Mouse (Mus musculus) heart, embryonic 15.5 days (tissue): ENCODE measurements at regions not wholly inside any gene's neighbourhood (a gene's known extent, or its start where the extent isn't known, plus 50 kb on each side); places are given as distances from the start of the nearest gene placed in this dataset.
A peak's percentile ranks its signal among the peaks of the same experiment; 100 is the strongest.

Experiments
- ATAC-seq: fragments of 200-750 bp; cut with Nextera tagmentation; replicated peaks from 2 replicates; pipeline ENCODE4 v1.8.0; 2017; ENCODE audit warnings: low read depth, moderate TSS enrichment; ENCODE audit not compliant: insufficient number of reproducible peaks, insufficient read depth, low FRiP score
- H3K27ac ChIP-seq: fragments of 300-500 bp; sonication (generic); 2 replicates; pipeline ENCODE4 v1.5.1; 2015; ENCODE audit warnings: mild to moderate bottlenecking, inconsistent platforms
- H3K27me3 ChIP-seq: fragments of 300-500 bp; sonication (generic); 2 replicates; pipeline ENCODE4 v1.6.1; 2015; ENCODE audit warnings: inconsistent platforms
- H3K36me3 ChIP-seq: fragments of 300-500 bp; sonication (generic); 2 replicates; pipeline ENCODE4 v1.6.1; 2015; ENCODE audit warnings: mild to moderate bottlenecking, inconsistent platforms
- H3K4me1 ChIP-seq: fragments of 300-500 bp; sonication (generic); replicated peaks from 2 replicates; pipeline ENCODE4 v1.6.1; 2015; ENCODE audit warnings: inconsistent platforms
- H3K4me2 ChIP-seq: fragments of 300-500 bp; sonication (generic); 2 replicates; pipeline ENCODE4 v1.6.1; 2015; ENCODE audit warnings: inconsistent platforms, mild to moderate bottlenecking, moderate library complexity
- H3K4me3 ChIP-seq: fragments of 300-500 bp; sonication (generic); 2 replicates; pipeline ENCODE4 v1.5.1; 2015; ENCODE audit warnings: mild to moderate bottlenecking, inconsistent platforms
- H3K9ac ChIP-seq: fragments of 300-500 bp; sonication (generic); 2 replicates; pipeline ENCODE4 v1.6.1; 2015; ENCODE audit warnings: mild to moderate bottlenecking, inconsistent platforms
- H3K9me3 ChIP-seq: fragments of 300-500 bp; sonication (generic); replicated peaks from 2 replicates; pipeline ENCODE4 v1.6.1; 2016; ENCODE audit warnings: inconsistent platforms
- WGBS: fragments of 180-500 bp; shearing (Covaris S2); methylation state at CpG from one replicate; pipeline ENCODE4 v1.1.7; 2015; ENCODE audit warnings: mixed read lengths; 5-methylcytosine and 5-hydroxymethylcytosine counted together

DNA sequence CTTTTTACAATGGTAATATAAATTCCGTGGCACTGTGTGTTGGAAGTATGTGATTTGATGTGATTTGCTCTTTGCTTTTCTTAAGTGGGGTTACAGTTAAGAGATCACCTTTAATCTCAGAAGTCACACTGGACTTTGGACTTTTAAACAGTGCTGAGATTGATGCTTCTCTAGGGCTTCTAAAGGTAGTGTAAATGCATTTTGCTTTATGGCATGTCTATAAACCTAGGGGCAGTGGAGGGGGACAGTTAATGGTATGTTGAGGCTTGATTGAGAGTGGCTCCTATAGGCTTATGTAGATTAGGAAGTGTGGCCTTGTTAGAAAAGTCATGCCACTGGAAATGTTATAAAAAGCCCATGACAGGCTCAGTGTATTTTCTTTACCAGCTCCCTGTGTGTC is 735.3 kb downstream of the Nap1l3 start:
- WGBS, result 65% methylated on average over 1 of the region's 1 CpGs
- no peak for ATAC-seq
- Histone ChIP-seq H3K4me2 (no peak overlapping the region), H3K36me3 (no peaks in the 10 kb centered on the region), H3K27me3 (no peaks in the 10 kb centered on the region), H3K27ac (no peak overlapping the region), H3K4me3 (no peak overlapping the region), H3K4me1 (no peaks in the 10 kb centered on the region), H3K9me3 (no peaks in the 10 kb centered on the region), H3K9ac (no peak overlapping the region)

DNA sequence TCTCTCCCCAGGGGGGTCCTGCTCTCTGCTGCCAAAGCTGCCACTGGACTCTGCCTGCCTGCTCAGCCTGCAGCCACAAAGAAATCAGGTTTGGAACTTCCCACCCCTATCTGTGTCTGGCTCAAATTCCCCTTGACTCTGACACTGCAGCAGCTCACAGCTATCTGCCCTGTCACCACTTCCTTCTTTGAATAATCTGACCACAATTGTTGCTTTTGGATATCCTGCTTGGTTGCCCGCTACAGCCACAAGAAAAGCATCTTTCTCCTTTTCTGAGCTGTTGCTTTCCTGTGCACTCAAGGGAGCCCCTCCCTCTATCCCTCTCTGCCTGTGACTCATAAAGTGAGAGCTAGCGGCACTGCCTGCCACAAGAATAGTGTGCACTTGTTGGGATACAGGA is 742.6 kb downstream of the Nap1l3 start:
- H3K9ac ChIP-seq, result no peak overlapping the region
- H3K36me3 ChIP-seq, result no peaks in the 10 kb centered on the region
- no peaks in the 10 kb centered on the region for H3K4me1 ChIP-seq
- WGBS, result 23% methylated on average over 2 of the region's 2 CpGs
- no peaks in the 10 kb centered on the region for H3K27me3 ChIP-seq
- H3K9me3 ChIP-seq, result no peaks in the 10 kb centered on the region
- no peak overlapping the region for H3K4me3 ChIP-seq
- no peak overlapping the region for H3K27ac ChIP-seq
- ATAC-seq, result peak; percentile 70
- H3K4me2 ChIP-seq, result no peak overlapping the region

DNA sequence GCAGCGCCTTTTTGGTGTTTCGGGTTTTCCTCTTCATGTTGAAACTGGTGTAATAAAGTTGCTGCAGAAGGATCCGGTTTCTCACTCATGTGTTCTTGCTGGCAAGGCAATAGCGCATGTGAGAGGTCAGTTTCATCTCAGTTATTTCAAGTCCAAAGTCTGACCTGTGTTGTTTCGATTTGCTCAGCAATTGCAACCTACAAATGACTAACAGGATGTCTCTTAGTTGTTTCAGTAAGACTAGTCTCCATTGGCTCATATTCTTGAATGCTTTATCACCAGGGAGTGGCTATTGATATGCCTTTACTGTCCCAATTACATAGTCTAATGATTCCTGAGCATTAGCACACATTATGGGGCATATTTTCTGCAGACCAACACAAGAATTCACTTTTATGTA is 751.7 kb downstream of the Nap1l3 start:
- 80% methylated on average over 5 of the region's 5 CpGs for WGBS
- no peak overlapping the region for H3K4me2 ChIP-seq
- H3K4me3 ChIP-seq, result no peak overlapping the region
- H3K36me3 ChIP-seq, result no peaks in the 10 kb centered on the region
- no peaks in the 10 kb centered on the region for H3K9me3 ChIP-seq
- H3K4me1 ChIP-seq, result no peaks in the 10 kb centered on the region
- no peak overlapping the region for H3K9ac ChIP-seq
- no peaks in the 10 kb centered on the region for H3K27me3 ChIP-seq
- H3K27ac ChIP-seq, result no peak overlapping the region
- no peak for ATAC-seq

DNA sequence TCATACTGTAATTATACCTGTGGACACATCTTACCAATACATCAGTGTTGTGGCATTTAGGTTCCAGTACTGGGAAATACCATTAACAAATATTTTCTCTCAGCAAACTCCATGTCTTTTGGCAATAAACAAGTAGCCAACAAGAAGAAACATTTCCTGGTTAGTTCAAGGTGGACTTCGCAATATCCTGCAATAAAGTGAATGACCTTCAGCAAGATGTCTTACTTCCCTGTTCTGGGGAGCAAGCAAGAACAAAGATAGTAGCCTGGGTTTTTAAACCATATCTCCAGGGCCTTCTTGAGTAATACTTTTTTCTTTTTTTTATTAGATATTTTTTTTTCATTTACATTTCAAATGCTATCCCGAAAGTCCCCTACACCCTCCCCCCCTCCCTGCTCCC is 760.0 kb downstream of the Nap1l3 start:
- H3K4me1 ChIP-seq, result no peaks in the 10 kb centered on the region
- H3K9ac ChIP-seq, result no peak overlapping the region
- H3K27me3 ChIP-seq, result no peaks in the 10 kb centered on the region
- WGBS, result 83% methylated on average over 2 of the region's 2 CpGs
- H3K4me2 ChIP-seq, result no peak overlapping the region
- H3K9me3 ChIP-seq, result no peaks in the 10 kb centered on the region
- no peak for ATAC-seq
- no peak overlapping the region for H3K27ac ChIP-seq
- H3K36me3 ChIP-seq, result no peaks in the 10 kb centered on the region
- no peak overlapping the region for H3K4me3 ChIP-seq

DNA sequence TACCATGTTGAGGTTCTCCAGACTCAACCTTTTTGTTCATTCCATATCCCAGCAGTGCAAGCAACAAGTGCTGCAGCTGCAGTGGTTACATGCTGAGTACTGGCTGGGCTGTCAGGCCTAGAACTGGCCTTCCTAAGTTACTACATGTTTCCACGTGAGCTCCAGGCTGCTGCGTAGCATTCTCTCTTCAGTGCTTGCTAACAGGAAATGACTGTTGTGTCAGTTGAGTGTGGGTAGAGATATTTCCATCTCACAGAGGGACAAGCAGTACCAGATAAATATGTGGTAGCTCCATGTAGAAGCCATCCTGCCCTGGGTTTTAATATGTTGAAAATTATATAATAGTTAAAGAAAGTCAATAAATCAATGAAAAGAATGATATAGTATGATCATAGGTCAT is 785.1 kb downstream of the Nap1l3 start:
- ATAC-seq, result no peak
- WGBS, result 57% methylated on average over 2 of the region's 2 CpGs
- H3K27me3 ChIP-seq, result no peaks in the 10 kb centered on the region
- no peak overlapping the region for H3K27ac ChIP-seq
- no peaks in the 10 kb centered on the region for H3K4me1 ChIP-seq
- H3K4me3 ChIP-seq, result no peak overlapping the region
- no peak overlapping the region for H3K9ac ChIP-seq
- H3K36me3 ChIP-seq, result no peaks in the 10 kb centered on the region
- H3K9me3 ChIP-seq, result no peaks in the 10 kb centered on the region
- H3K4me2 ChIP-seq, result no peak overlapping the region

DNA sequence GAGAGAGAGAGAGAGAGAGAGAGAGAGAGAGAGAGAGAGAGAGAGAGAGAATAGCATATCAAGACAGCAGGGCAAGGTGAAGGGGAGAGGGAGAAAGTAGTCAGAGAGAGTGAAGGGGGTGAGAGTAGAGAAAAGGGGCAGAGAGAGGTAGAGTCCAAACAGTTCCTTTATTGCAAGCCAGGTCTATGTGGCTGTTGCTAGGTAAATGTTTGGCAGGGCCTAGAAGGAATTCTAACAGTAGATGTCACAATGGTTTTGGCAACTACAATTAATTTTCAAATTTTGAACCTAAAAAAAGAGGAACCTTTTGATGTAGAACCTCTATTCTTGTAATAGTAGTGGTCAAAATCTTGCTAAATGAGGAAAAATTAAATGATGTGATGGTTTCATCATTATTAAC is 804.3 kb downstream of the Nap1l3 start:
- no peak overlapping the region for H3K9ac ChIP-seq
- ATAC-seq, result no peak
- H3K4me3 ChIP-seq, result no peak overlapping the region
- H3K27me3 ChIP-seq, result no peaks in the 10 kb centered on the region
- no peaks in the 10 kb centered on the region for H3K9me3 ChIP-seq
- no peaks in the 10 kb centered on the region for H3K4me1 ChIP-seq
- no peaks in the 10 kb centered on the region for H3K36me3 ChIP-seq
- no peak overlapping the region for H3K27ac ChIP-seq
- no peak overlapping the region for H3K4me2 ChIP-seq
